Comparison of ENCODE assay signal across 14 mouse cellular contexts in the genomic region with DNA sequence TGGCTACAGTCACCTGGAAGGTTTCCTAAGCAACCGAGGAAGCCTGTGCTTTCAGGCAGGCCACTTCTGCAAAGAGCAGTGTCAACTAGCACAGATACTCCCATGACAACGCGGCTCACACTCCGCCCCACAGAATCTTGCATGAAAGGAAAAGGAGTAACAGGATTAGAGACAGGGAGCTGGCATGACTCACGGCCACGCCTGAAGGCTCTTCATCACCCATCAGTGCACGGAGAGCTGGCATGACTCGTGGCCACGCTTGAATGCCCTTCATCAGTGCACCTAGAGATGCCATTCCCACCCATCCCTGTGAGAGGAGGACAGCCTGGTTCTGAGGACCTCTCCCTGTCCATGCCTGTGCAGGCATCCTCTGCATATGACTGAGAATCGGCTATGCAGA. TPM values are rescaled to one million over a fixed set of nuclear protein-coding genes. Genes with fewer than 3 reads are reported as not detected.
DNase-seq lines count a peak whose midpoint lies in the region; ATAC-seq and TF ChIP-seq lines count a peak whose summit lies in the region.
"Had no signal": no experiment of that assay in that cellular context is flagged by ENCODE, and none has a peak within 500 bp of the region (broad histone marks: within the 10 kb centered on the region; RNA-seq: fewer than 3 reads in every experiment).

No protein-coding gene starts in this region.

- no peak for ATAC-seq in heart, embryonic 11.5 days (replicated peaks; ENCODE audit: insufficient number of reproducible peaks, low FRiP score, low TSS enrichment)

- no peak overlapping the region for H3K9ac ChIP-seq in heart, embryonic 11.5 days (ENCODE audit: low read depth, low read length)
- H3K9ac ChIP-seq: embryonic facial prominence, embryonic 12.5 days; liver, embryonic 15.5 days; midbrain, embryonic 12.5 days had no signal

- DNase-seq in cerebellum, postnatal 25 days, result peak; percentile 44 to 71
- no peak for DNase-seq in cerebellum, adult 11 months
- peak; percentile 20 to 57 for DNase-seq in left cerebral cortex, adult 2 months (ENCODE audit: extremely low spot score in 1 of 2, low spot score in 2 of 2)
- DNase-seq in left cerebral cortex, postnatal 10 days (ENCODE audit: extremely low spot score in 1 of 2, low spot score in 2 of 2), result no peak
- DNase-seq in Muller cell, postnatal 12 days (ENCODE audit: inconsistent ontology term), result peak; percentile 63
- peak; percentile 66 for DNase-seq in left cerebral cortex, postnatal 4 days
- no peak for DNase-seq in spleen, postnatal 10 days (ENCODE audit: low spot score in 2 of 2)
- DNase-seq: gastrocnemius, adult 2 months; layer of hippocampus, adult 9-11 months had no signal

- H3K4me3 ChIP-seq in left cerebral cortex, adult 2 months, result no peak overlapping the region
- no peak overlapping the region for H3K4me3 ChIP-seq in heart, embryonic 11.5 days (ENCODE audit: low read depth, low read length)
- H3K4me3 ChIP-seq: embryonic facial prominence, embryonic 12.5 days; gastrocnemius, adult 2 months; liver, embryonic 15.5 days; midbrain, embryonic 12.5 days had no signal

- H3K4me2 ChIP-seq in heart, embryonic 11.5 days, result no peak overlapping the region
- H3K4me2 ChIP-seq: embryonic facial prominence, embryonic 12.5 days; liver, embryonic 15.5 days; midbrain, embryonic 12.5 days had no signal

- intact Hi-C loops in left cerebral cortex, adult 2 months (cut with DNase I), result loop anchor here (5.0 kb wide), 2 partner anchors 75 to 155 kb away; a partner anchor contains a TSS
- intact Hi-C loops in left cerebral cortex, postnatal 10 days (cut with DNase I), result loop anchor here (5.0 kb wide), 1 partner anchor 75 kb away; no protein-coding TSS in a partner anchor
- intact Hi-C loops in left cerebral cortex, postnatal 4 days (cut with DNase I), result loop anchor here (5.0 kb wide), 1 partner anchor 275 kb away; no protein-coding TSS in a partner anchor

- H3K36me3 ChIP-seq in heart, embryonic 11.5 days (ENCODE audit: control insufficient read depth, insufficient read depth, low read length), result no peaks in the 10 kb centered on the region
- H3K36me3 ChIP-seq: embryonic facial prominence, embryonic 12.5 days; liver, embryonic 15.5 days; midbrain, embryonic 12.5 days had no signal

- H3K9me3 ChIP-seq in heart, embryonic 11.5 days (replicated peaks; ENCODE audit: control insufficient read depth, low read length), result no peaks in the 10 kb centered on the region
- H3K9me3 ChIP-seq: embryonic facial prominence, embryonic 12.5 days; liver, embryonic 15.5 days; midbrain, embryonic 12.5 days had no signal

- no peak for TF ChIP-seq CTCF in left cerebral cortex, adult 2 months (IDR thresholded peaks at IDR 0.05)

- no peaks in the 10 kb centered on the region for H3K27me3 ChIP-seq in heart, embryonic 11.5 days (ENCODE audit: control insufficient read depth, insufficient read depth, low read length)
- H3K27me3 ChIP-seq: embryonic facial prominence, embryonic 12.5 days had no signal

- H3K27ac ChIP-seq in left cerebral cortex, adult 2 months, result no peak overlapping the region
- H3K27ac ChIP-seq in heart, embryonic 11.5 days (ENCODE audit: low read depth, low read length), result no peak overlapping the region
- H3K27ac ChIP-seq: embryonic facial prominence, embryonic 12.5 days; gastrocnemius, adult 2 months; liver, embryonic 15.5 days; midbrain, embryonic 12.5 days had no signal

- 74% methylated on average over 10 of the region's 10 CpGs for WGBS in heart, embryonic 11.5 days (ENCODE audit: insufficient replicate concordance)

- H3K4me1 ChIP-seq in heart, embryonic 11.5 days (ENCODE audit: control insufficient read depth, insufficient read depth, low read length), result no peaks in the 10 kb centered on the region

RNA-seq across cellular contexts. Expression of a gene that starts 20.8 kb away (rescaled TPM):
- 1 to 10 TPM; 2.6 to 4.7 TPM for total RNA-seq in left cerebral cortex, adult 2 months (2021)
- 1 to 10 TPM; 4.8 to 5.5 TPM for total RNA-seq in left cerebral cortex, postnatal 10 days (2021)
- total RNA-seq in left cerebral cortex, postnatal 4 days (2021), result 10 to 100 TPM; 11.2 to 13.1 TPM
- 92.5 and 103 TPM in 2 replicates for polyA plus RNA-seq in heart, embryonic 11.5 days (2014; fragmentation: Nextera tagmentation; extraction: Ambion mirVana)

RNA-seq across cellular contexts. Expression of a gene that starts 53.0 kb away (rescaled TPM):
- total RNA-seq in left cerebral cortex, adult 2 months (2021), result 1,000 to 10,000 TPM; 1,334 to 1,440 TPM
- 1,000 to 10,000 TPM; 1,724 to 1,730 TPM for total RNA-seq in left cerebral cortex, postnatal 10 days (2021)
- 1,000 to 10,000 TPM; 2,004 to 2,011 TPM for total RNA-seq in left cerebral cortex, postnatal 4 days (2021)
- polyA plus RNA-seq in heart, embryonic 11.5 days (2014; fragmentation: Nextera tagmentation; extraction: Ambion mirVana), result 963 and 1,096 TPM in 2 replicates

RNA-seq across cellular contexts. Expression of a gene that starts 59.3 kb away (rescaled TPM):
- total RNA-seq in left cerebral cortex, adult 2 months (2021), result 1 to 10 TPM; 3.6 to 4.1 TPM
- 1 to 10 TPM in 1 of 2 experiments, under 1 TPM in 1; 0.51 to 1.8 TPM for total RNA-seq in left cerebral cortex, postnatal 10 days (2021)
- total RNA-seq in left cerebral cortex, postnatal 4 days (2021), result under 1 TPM; 0.22 to 0.32 TPM
- 0.41 and 0.56 TPM in 2 replicates for polyA plus RNA-seq in heart, embryonic 11.5 days (2014; fragmentation: Nextera tagmentation; extraction: Ambion mirVana)
- total RNA-seq: gastrocnemius, adult 2 months; heart, postnatal 25 days had no signal

Comparison
In these comparisons a context has a peak if more than half of its experiments do, and no peak if none do; other contexts are left out.
1. DNase-seq: peak in cerebellum, postnatal 25 days (2 of 2), left cerebral cortex, adult 2 months (2 of 2), Muller cell, postnatal 12 days (single experiment) and left cerebral cortex, postnatal 4 days (single experiment); none in cerebellum, adult 11 months (single experiment), left cerebral cortex, postnatal 10 days (0 of 2) and spleen, postnatal 10 days (0 of 2).